Mouse (Mus musculus) heart, adult 11 months (tissue): ENCODE data around the gene Abcc2.

ENCODE experiments used
- DNase-seq: peaks from one replicate; pipeline ENCODE4 v3.0.0; 2022

Gene Abcc2

GRCm38 (mm10) chr19:43781980-43782379, at the start of gene Abcc2:
Gene Abcc2 (plus strand): TSS chr19:43782192.
- DNase-seq = no peak

- peak; percentile 57 for DNase-seq
These were observed 43.6 kb upstream of the Abcc2 start for GRCm38 (mm10) chr19:43738409-43738808.

GRCm38 (mm10) chr19:43743401-43743800, 38.6 kb upstream of the Abcc2 start:
- peak; percentile 90 for DNase-seq

- no peak for DNase-seq
These were observed 36.3 kb upstream of the Abcc2 start for GRCm38 (mm10) chr19:43745740-43746139.

- DNase-seq = peak; percentile 85
These were observed 34.1 kb upstream of the Abcc2 start for GRCm38 (mm10) chr19:43747877-43748276.

GRCm38 (mm10) chr19:43750008-43750407, 32.0 kb upstream of the Abcc2 start:
- DNase-seq = no peak

- DNase-seq = peak; percentile 100
These were observed 29.3 kb upstream of the Abcc2 start, which contains the start of the genes Cutc and Cox15 for GRCm38 (mm10) chr19:43752489-43753225. Gene Cutc (plus strand): TSS chr19:43752996. Gene Cox15 (minus strand): TSS chr19:43753000.

GRCm38 (mm10) chr19:43753226-43753835, 28.7 kb upstream of the Abcc2 start:
- DNase-seq = no peak

- peak; percentile 43 for DNase-seq
These were observed 27.8 kb upstream of the Abcc2 start for GRCm38 (mm10) chr19:43754237-43754636.

GRCm38 (mm10) chr19:43754872-43755271, 27.1 kb upstream of the Abcc2 start:
- no peak for DNase-seq

GRCm38 (mm10) chr19:43760504-43760903, 21.5 kb upstream of the Abcc2 start:
- DNase-seq = peak; percentile 83

- no peak for DNase-seq
These were observed 20.3 kb upstream of the Abcc2 start for GRCm38 (mm10) chr19:43761543-43762256.

- DNase-seq = no peak
These were observed 19.6 kb upstream of the Abcc2 start for GRCm38 (mm10) chr19:43762410-43762809.

- no peak for DNase-seq
These were observed 15.5 kb upstream of the Abcc2 start for GRCm38 (mm10) chr19:43766451-43766850.

GRCm38 (mm10) chr19:43767549-43768322, 14.3 kb upstream of the Abcc2 start:
- DNase-seq = no peak

GRCm38 (mm10) chr19:43769366-43769960, 12.5 kb upstream of the Abcc2 start:
- DNase-seq = no peak

- no peak for DNase-seq
These were observed 11.4 kb upstream of the Abcc2 start for GRCm38 (mm10) chr19:43770584-43770983.

- no peak for DNase-seq
These were observed 10.5 kb upstream of the Abcc2 start for GRCm38 (mm10) chr19:43771499-43771969.

- no peak for DNase-seq
These were observed 9.7 kb upstream of the Abcc2 start for GRCm38 (mm10) chr19:43772311-43772710.

- no peak for DNase-seq
These were observed 6.6 kb upstream of the Abcc2 start for GRCm38 (mm10) chr19:43775433-43775832.

- no peak for DNase-seq
These were observed 5.4 kb upstream of the Abcc2 start for GRCm38 (mm10) chr19:43776561-43776960.

- DNase-seq = no peak
These were observed 4.7 kb upstream of the Abcc2 start for GRCm38 (mm10) chr19:43777308-43777707.
